ENCODE assay signal across 11 mouse cellular contexts in genomic region chr8:94184357-94184843, GRCm38 (mm10). TPM values are rescaled to one million over a fixed set of nuclear protein-coding genes. Genes with fewer than 3 reads are reported as not detected.
A peak's percentile ranks its signal among the peaks of the same experiment; 100 is the strongest.
DNase-seq lines count a peak whose midpoint lies in the region; ATAC-seq and TF ChIP-seq lines count a peak whose summit lies in the region.
"Had no signal": no experiment of that assay in that cellular context is flagged by ENCODE, and none has a peak within 500 bp of the region (broad histone marks: within the 10 kb centered on the region; RNA-seq: fewer than 3 reads in every experiment).

No protein-coding gene starts in this region.

- peak overlapping the region; percentile 38; the same call in 1 of the 2 replicates for H3K27ac ChIP-seq in kidney, embryonic 14.5 days (ENCODE audit: low read depth, low read length)
- peak overlapping the region; percentile 67 for H3K27ac ChIP-seq in ES-Bruce4 (ENCODE audit: insufficient read depth, low read length)
- H3K27ac ChIP-seq in embryonic facial prominence, embryonic 14.5 days (replicated peaks; ENCODE audit: low read depth, low read length), result no peak overlapping the region
- H3K27ac ChIP-seq in liver, embryonic 14.5 days, result peak overlapping the region; percentile 95
- H3K27ac ChIP-seq: heart, embryonic 15.5 days had no signal

- TF ChIP-seq POLR2A in ES-Bruce4 (IDR thresholded peaks at IDR 0.05; ENCODE audit: insufficient read depth, low read length), result peak; percentile 19

- peaks cover 64% of the 10 kb centered on the region for H3K27me3 ChIP-seq in kidney, embryonic 14.5 days (ENCODE audit: control insufficient read depth, insufficient read depth, low read length)
- H3K27me3 ChIP-seq in ES-Bruce4 (ENCODE audit: control insufficient read depth, insufficient read depth, low read length, poor library complexity, severe bottlenecking), result no peaks in the 10 kb centered on the region
- H3K27me3 ChIP-seq in embryonic facial prominence, embryonic 14.5 days (replicated peaks; ENCODE audit: control insufficient read depth, insufficient read depth, low read length), result peaks cover 77% of the 10 kb centered on the region
- no peaks in the 10 kb centered on the region; the same call in 1 of the 2 replicates for H3K27me3 ChIP-seq in liver, embryonic 14.5 days (ENCODE audit: control insufficient read depth, insufficient read depth, low read length)

- TF ChIP-seq EP300 in ES-Bruce4 (IDR thresholded peaks at IDR 0.05; ENCODE audit: insufficient read depth, low read depth, low read length), result peak; percentile 34; the same call in 1 of the 2 replicates
- TF ChIP-seq EP300 in liver, embryonic 14.5 days (IDR thresholded peaks at IDR 0.05; ENCODE audit: low read depth), result no peak

- H3K9me3 ChIP-seq in kidney, embryonic 14.5 days (ENCODE audit: control insufficient read depth, low read length), result no peaks in the 10 kb centered on the region
- no peaks in the 10 kb centered on the region for H3K9me3 ChIP-seq in ES-Bruce4 (replicated peaks; ENCODE audit: control insufficient read depth, insufficient read depth, low read length, poor library complexity, severe bottlenecking)
- no peaks in the 10 kb centered on the region for H3K9me3 ChIP-seq in embryonic facial prominence, embryonic 14.5 days (ENCODE audit: control insufficient read depth, low read length)
- H3K9me3 ChIP-seq in liver, embryonic 14.5 days (ENCODE audit: control insufficient read depth, low read length), result no peaks in the 10 kb centered on the region
- H3K9me3 ChIP-seq: heart, embryonic 15.5 days had no signal

- DNase-seq in kidney, postnatal 36 days, result no peak
- DNase-seq in embryonic facial prominence, embryonic 14.5 days (ENCODE audit: low spot score), result peak; percentile 40
- no peak for DNase-seq in liver, embryonic 14.5 days (ENCODE audit: low read depth in 3 of 3, low spot score in 3 of 3)
- no peak for DNase-seq in B cell, adult 2 months
- no peak for DNase-seq in cerebellum, postnatal 14 days
- no peak for DNase-seq in frontal cortex, adult 2 months (ENCODE audit: extremely low spot score in 1 of 2, low spot score in 1 of 2)
- DNase-seq: kidney, adult 11 months; lung, adult 2 months had no signal

- no peaks in the 10 kb centered on the region for H3K36me3 ChIP-seq in kidney, embryonic 14.5 days (ENCODE audit: control insufficient read depth, insufficient read depth, low read length)
- peaks cover 3% of the 10 kb centered on the region; the same call in 1 of the 2 replicates for H3K36me3 ChIP-seq in ES-Bruce4 (ENCODE audit: control insufficient read depth, insufficient read depth, low read length, poor library complexity, severe bottlenecking)
- H3K36me3 ChIP-seq in embryonic facial prominence, embryonic 14.5 days (ENCODE audit: control insufficient read depth, insufficient read depth, low read length), result no peaks in the 10 kb centered on the region
- no peaks in the 10 kb centered on the region; the same call in 1 of the 2 replicates for H3K36me3 ChIP-seq in liver, embryonic 14.5 days (replicated peaks; ENCODE audit: control insufficient read depth, insufficient read depth, low read depth)
- H3K36me3 ChIP-seq: heart, embryonic 15.5 days had no signal

- WGBS in kidney, embryonic 14.5 days, result 17% methylated on average over 12 of the region's 12 CpGs
- WGBS in embryonic facial prominence, embryonic 14.5 days, result 19% methylated on average over 12 of the region's 12 CpGs
- WGBS in liver, embryonic 14.5 days (ENCODE audit: insufficient replicate concordance), result 43% methylated on average over 12 of the region's 12 CpGs

- H3K4me1 ChIP-seq in kidney, embryonic 14.5 days (ENCODE audit: control insufficient read depth, insufficient read depth, low read length), result peaks cover 11% of the 10 kb centered on the region; the same call in 1 of the 2 replicates
- H3K4me1 ChIP-seq in ES-Bruce4 (ENCODE audit: control insufficient read depth, insufficient read depth, low read length), result peaks cover 4% of the 10 kb centered on the region
- H3K4me1 ChIP-seq in embryonic facial prominence, embryonic 14.5 days (ENCODE audit: control insufficient read depth, insufficient read depth, low read length), result peaks cover 2% of the 10 kb centered on the region; the same call in 1 of the 2 replicates
- H3K4me1 ChIP-seq in liver, embryonic 14.5 days (replicated peaks; ENCODE audit: control insufficient read depth in 2 of 2, insufficient read depth in 2 of 2, low read length in 1 of 2), result peaks cover 53 to 63% of the 10 kb centered on the region in 2 experiments

- no peak overlapping the region for H3K4me3 ChIP-seq in kidney, embryonic 14.5 days (ENCODE audit: low read length)
- peak overlapping the region; percentile 26 for H3K4me3 ChIP-seq in ES-Bruce4 (ENCODE audit: low read depth, low read length)
- 0 out of 2 replicates have a peak overlapping the region, but pooled peaks have one; percentile 3 for H3K4me3 ChIP-seq in embryonic facial prominence, embryonic 14.5 days (ENCODE audit: low read depth, low read length)
- H3K4me3 ChIP-seq in liver, embryonic 14.5 days (ENCODE audit: insufficient read depth in 1 of 2, low read depth in 2 of 2, low read length in 2 of 2), result no peak overlapping the region
- H3K4me3 ChIP-seq: heart, embryonic 15.5 days had no signal

- TF ChIP-seq CTCF in ES-Bruce4 (IDR thresholded peaks at IDR 0.05; ENCODE audit: low read depth, low read length), result no peak
- no peak for TF ChIP-seq CTCF in liver, embryonic 14.5 days (IDR thresholded peaks at IDR 0.05; ENCODE audit: low read depth)

- peak overlapping the region; percentile 12; the same call in 1 of the 2 replicates for H3K4me2 ChIP-seq in kidney, embryonic 14.5 days (replicated peaks; ENCODE audit: low read depth, low read length)
- H3K4me2 ChIP-seq in embryonic facial prominence, embryonic 14.5 days (ENCODE audit: low read depth, low read length), result 0 out of 2 replicates have a peak overlapping the region, but pooled peaks have one; percentile 48
- peak overlapping the region; percentile 88 for H3K4me2 ChIP-seq in liver, embryonic 14.5 days (ENCODE audit: low read depth)

- no peak for ATAC-seq in kidney, embryonic 14.5 days (ENCODE audit: low FRiP score, low TSS enrichment)
- no peak; the same call in 1 of the 2 replicates for ATAC-seq in embryonic facial prominence, embryonic 14.5 days (ENCODE audit: low read depth)
- ATAC-seq in liver, embryonic 14.5 days (ENCODE audit: insufficient read depth), result no peak

- H3K9ac ChIP-seq in kidney, embryonic 14.5 days (ENCODE audit: low read depth, low read length), result no peak overlapping the region
- H3K9ac ChIP-seq in ES-Bruce4 (ENCODE audit: low read depth, poor library complexity, severe bottlenecking), result peak overlapping the region; percentile 26
- H3K9ac ChIP-seq in embryonic facial prominence, embryonic 14.5 days (ENCODE audit: low read depth, low read length), result no peak overlapping the region
- peak overlapping the region; percentile 5; the same call in 1 of the 2 replicates for H3K9ac ChIP-seq in liver, embryonic 14.5 days (replicated peaks)
- H3K9ac ChIP-seq: heart, embryonic 15.5 days had no signal

RNA-seq across cellular contexts. Expression of gene Mt1, which starts 5.5 kb away (rescaled TPM):
- 123 and 166 TPM in 2 replicates for polyA plus RNA-seq in kidney, embryonic 14.5 days (2014; fragmentation: Nextera tagmentation; extraction: Ambion mirVana)
- 867 and 876 TPM in 2 replicates for polyA plus RNA-seq in ES-Bruce4 (2011; ENCODE audit: insufficient read depth, insufficient read length, low read depth, missing spikeins)
- polyA plus RNA-seq in embryonic facial prominence, embryonic 14.5 days (2014; fragmentation: Nextera tagmentation; extraction: Ambion mirVana), result 167 and 193 TPM in 2 replicates
- polyA plus RNA-seq in liver, embryonic 14.5 days (2012; rRNA removed), result 3,236 and 4,039 TPM in 2 replicates
- 5,334 and 6,015 TPM in 2 replicates for polyA plus RNA-seq in liver, embryonic 14.5 days (2014; fragmentation: Nextera tagmentation; extraction: Ambion mirVana)
- polyA plus RNA-seq in frontal cortex, adult 2 months (2012; rRNA removed), result 874 and 1,481 TPM in 2 replicates

RNA-seq across cellular contexts. Expression of gene Mt2, which starts 11.9 kb away (rescaled TPM):
- 58.3 and 67.5 TPM in 2 replicates for polyA plus RNA-seq in kidney, embryonic 14.5 days (2014; fragmentation: Nextera tagmentation; extraction: Ambion mirVana)
- 1,296 and 1,384 TPM in 2 replicates for polyA plus RNA-seq in ES-Bruce4 (2011; ENCODE audit: insufficient read depth, insufficient read length, low read depth, missing spikeins)
- polyA plus RNA-seq in embryonic facial prominence, embryonic 14.5 days (2014; fragmentation: Nextera tagmentation; extraction: Ambion mirVana), result 57.5 and 60.3 TPM in 2 replicates
- 1,629 and 2,197 TPM in 2 replicates for polyA plus RNA-seq in liver, embryonic 14.5 days (2012; rRNA removed)
- polyA plus RNA-seq in liver, embryonic 14.5 days (2014; fragmentation: Nextera tagmentation; extraction: Ambion mirVana), result 1,576 and 1,601 TPM in 2 replicates
- polyA plus RNA-seq in frontal cortex, adult 2 months (2012; rRNA removed), result 352 and 451 TPM in 2 replicates

RNA-seq across cellular contexts. Expression of gene Nup93, which starts 30.0 kb away (rescaled TPM):
- 51.8 and 103 TPM in 2 replicates for polyA plus RNA-seq in kidney, embryonic 14.5 days (2014; fragmentation: Nextera tagmentation; extraction: Ambion mirVana)
- polyA plus RNA-seq in ES-Bruce4 (2011; ENCODE audit: insufficient read depth, insufficient read length, low read depth, missing spikeins), result 104 and 106 TPM in 2 replicates
- polyA plus RNA-seq in embryonic facial prominence, embryonic 14.5 days (2014; fragmentation: Nextera tagmentation; extraction: Ambion mirVana), result 60.9 and 77.0 TPM in 2 replicates
- polyA plus RNA-seq in liver, embryonic 14.5 days (2012; rRNA removed), result 23.2 and 28.2 TPM in 2 replicates
- 38.7 and 43.2 TPM in 2 replicates for polyA plus RNA-seq in liver, embryonic 14.5 days (2014; fragmentation: Nextera tagmentation; extraction: Ambion mirVana)
- polyA plus RNA-seq in frontal cortex, adult 2 months (2012; rRNA removed), result 32.8 and 33.6 TPM in 2 replicates

RNA-seq across cellular contexts. Expression of gene Mt3, which starts 32.0 kb away (rescaled TPM):
- polyA plus RNA-seq in kidney, embryonic 14.5 days (2014; fragmentation: Nextera tagmentation; extraction: Ambion mirVana), result 0.60 and 1.7 TPM in 2 replicates
- 3.9 and 5.4 TPM in 2 replicates for polyA plus RNA-seq in ES-Bruce4 (2011; ENCODE audit: insufficient read depth, insufficient read length, low read depth, missing spikeins)
- polyA plus RNA-seq in embryonic facial prominence, embryonic 14.5 days (2014; fragmentation: Nextera tagmentation; extraction: Ambion mirVana), result 10.8 and 14.1 TPM in 2 replicates
- 0.10 and 0.30 TPM in 2 replicates for polyA plus RNA-seq in liver, embryonic 14.5 days (2012; rRNA removed)
- polyA plus RNA-seq in liver, embryonic 14.5 days (2014; fragmentation: Nextera tagmentation; extraction: Ambion mirVana), result 0.61 TPM in 1 of 2 replicates, not detected in the other
- polyA plus RNA-seq in frontal cortex, adult 2 months (2012; rRNA removed), result 1,770 and 2,382 TPM in 2 replicates

RNA-seq across cellular contexts. Expression of gene Mt4, which starts 47.4 kb away (rescaled TPM):
- polyA plus RNA-seq in kidney, embryonic 14.5 days (2014; fragmentation: Nextera tagmentation; extraction: Ambion mirVana), result not detected in 2 replicates
- 3.0 TPM in 1 of 2 replicates, not detected in the other for polyA plus RNA-seq in ES-Bruce4 (2011; ENCODE audit: insufficient read depth, insufficient read length, low read depth, missing spikeins)
- polyA plus RNA-seq in embryonic facial prominence, embryonic 14.5 days (2014; fragmentation: Nextera tagmentation; extraction: Ambion mirVana), result 1.4 TPM in 1 of 2 replicates, not detected in the other
- polyA plus RNA-seq in liver, embryonic 14.5 days (2012; rRNA removed), result 1.4 and 2.1 TPM in 2 replicates
- 1.7 and 1.8 TPM in 2 replicates for polyA plus RNA-seq in liver, embryonic 14.5 days (2014; fragmentation: Nextera tagmentation; extraction: Ambion mirVana)
- not detected in 2 replicates for polyA plus RNA-seq in frontal cortex, adult 2 months (2012; rRNA removed)
- polyA plus RNA-seq: heart, embryonic 15.5 days had no signal

Comparison
In these comparisons a context has a peak if more than half of its experiments do, and no peak if none do; other contexts are left out.
1. H3K4me2 ChIP-seq: peak in every context shown above with its lines; median percentile 88 in liver, embryonic 14.5 days; 48 in embryonic facial prominence, embryonic 14.5 days; 12 in kidney, embryonic 14.5 days.
2. H3K4me3 ChIP-seq: peak in ES-Bruce4 (single experiment) and embryonic facial prominence, embryonic 14.5 days (single experiment); none in kidney, embryonic 14.5 days (single experiment) and liver, embryonic 14.5 days (0 of 2).
3. H3K9ac ChIP-seq: peak in ES-Bruce4 (single experiment) and liver, embryonic 14.5 days (single experiment); none in kidney, embryonic 14.5 days (single experiment) and embryonic facial prominence, embryonic 14.5 days (single experiment).